Mouse (Mus musculus): ENCODE results near the gene Sorl1. TPM values are rescaled to one million over a fixed set of nuclear protein-coding genes. Genes with fewer than 3 reads are reported as not detected.

The Sorl1 gene
- total RNA-seq, 2 experiments from 2014 or later, result 44.8 to 45.3 TPM

- intact Hi-C loops (cut with DNase I), result loop anchor here (5.0 to 10.0 kb wide), 3 partner anchors 68 to 119 kb away; no protein-coding TSS in a partner anchor
- no peak for DNase-seq
Observed at GRCm38 (mm10) chr9:42123204-42123603, 893 bp downstream of the Sorl1 start.

DNA sequence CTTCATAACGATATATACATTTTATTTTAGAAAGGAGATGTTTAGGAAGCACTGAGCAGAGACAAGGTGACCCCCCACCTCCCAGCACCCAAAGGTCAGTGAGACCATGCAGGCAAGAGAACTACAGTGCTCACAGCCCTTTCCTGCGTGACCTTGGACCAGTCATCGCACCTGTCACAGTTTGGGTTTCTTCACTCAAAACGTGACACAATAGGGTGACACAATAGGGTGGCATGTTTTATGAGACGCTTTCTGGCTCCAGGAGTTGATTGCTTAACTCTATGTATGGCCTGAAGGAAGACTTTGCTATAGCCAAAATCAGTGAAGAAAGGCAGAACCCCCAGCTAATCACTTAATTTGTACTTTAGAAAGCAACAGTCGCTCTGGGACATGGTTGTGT, 1.7 kb downstream of the Sorl1 start:
- no peak for DNase-seq
- intact Hi-C loops (cut with DNase I), result loop anchor here (5.0 to 10.0 kb wide), 3 partner anchors 68 to 120 kb away; no protein-coding TSS in a partner anchor

DNA sequence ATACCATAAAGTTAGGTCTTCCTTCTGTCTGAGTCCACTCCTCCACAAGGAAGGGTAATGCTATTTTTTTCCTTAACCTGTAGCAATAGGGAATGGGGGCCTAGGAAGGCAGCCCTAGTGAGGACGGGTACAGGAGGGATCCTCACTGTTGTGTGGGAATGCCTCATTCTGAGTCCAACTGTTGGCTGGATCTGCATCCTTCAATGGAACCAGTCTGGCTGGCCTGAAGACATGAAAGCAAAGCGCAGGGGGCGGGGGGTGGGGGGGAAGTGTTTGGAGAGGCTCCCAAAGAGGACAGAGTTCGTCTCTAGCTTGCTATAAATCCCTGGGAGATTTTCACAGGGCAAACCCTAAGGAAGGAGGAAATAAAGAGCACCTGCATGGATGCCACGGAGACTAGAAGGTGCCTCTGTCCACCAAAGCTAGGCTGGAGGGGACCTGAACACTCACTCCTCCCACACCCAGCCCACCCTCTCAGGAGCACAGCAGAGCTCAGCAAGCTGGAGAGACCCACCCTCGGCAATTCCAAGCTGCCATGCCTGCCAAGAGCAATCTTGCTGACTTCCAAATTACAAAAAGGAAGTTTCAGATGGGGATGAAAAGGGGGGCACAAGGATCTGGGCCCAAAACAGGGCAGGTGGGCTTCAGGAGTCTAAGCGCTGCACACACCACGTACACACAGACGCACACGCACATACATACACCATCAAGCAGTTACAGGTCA, 2.3 kb downstream of the Sorl1 start:
- DNase-seq, result no peak

GRCm38 (mm10) chr9:42116418-42117056, 7.6 kb downstream of the Sorl1 start:
- DNase-seq, result no peak
- intact Hi-C loops (cut with DNase I), result no loop called here

More for the DNA sequence above, 2.3 kb downstream of the Sorl1 start:
- intact Hi-C loops (cut with DNase I), result loop anchor here (5.0 to 10.0 kb wide), 3 partner anchors 67 to 121 kb away; no protein-coding TSS in a partner anchor

DNA sequence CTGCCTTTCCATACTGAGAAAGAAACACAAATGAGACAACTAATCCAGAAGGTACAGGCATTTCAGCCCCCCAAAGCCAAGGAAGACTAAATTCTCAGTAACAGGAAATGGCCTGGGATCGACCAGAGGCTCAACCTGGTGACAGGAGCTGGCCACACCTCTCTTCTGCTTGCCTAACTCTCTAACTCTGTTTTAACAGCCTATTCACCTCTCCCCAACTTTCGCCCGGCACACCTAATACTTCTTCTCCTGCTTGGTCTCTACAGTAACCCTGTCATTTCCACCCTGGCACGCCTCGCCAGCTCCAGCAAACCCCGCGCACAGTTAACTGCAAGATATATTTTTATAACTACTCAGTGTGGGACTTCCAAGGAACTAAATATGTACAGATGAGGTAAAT, 9.0 kb downstream of the Sorl1 start:
- no peak for DNase-seq
- intact Hi-C loops (cut with DNase I), result no loop called here

- intact Hi-C loops (cut with DNase I), result no loop called here
- no peak for DNase-seq
Observed at GRCm38 (mm10) chr9:42113316-42113715, 10.8 kb downstream of the Sorl1 start.

DNA sequence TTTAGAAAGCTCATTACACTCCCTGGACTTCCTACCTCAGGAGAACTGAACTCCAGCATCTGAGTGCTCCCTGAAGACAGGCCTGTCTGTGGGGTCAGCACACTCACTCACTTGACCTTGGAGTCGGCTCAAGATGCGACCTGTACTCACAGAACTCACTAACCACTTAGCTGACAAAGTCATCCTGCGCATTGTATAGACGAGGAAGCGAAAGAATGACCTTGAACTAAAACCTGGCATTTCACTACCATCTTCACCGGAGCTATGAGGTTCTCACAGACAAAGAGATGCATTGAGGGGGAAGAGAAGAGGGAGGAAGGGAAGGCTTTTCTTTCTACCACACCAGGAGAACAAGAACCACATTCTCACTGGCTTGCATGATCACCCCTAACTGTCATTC, 11.4 kb downstream of the Sorl1 start:
- no peak for DNase-seq
- intact Hi-C loops (cut with DNase I), result no loop called here

GRCm38 (mm10) chr9:42111256-42111655, 12.8 kb downstream of the Sorl1 start:
- intact Hi-C loops (cut with DNase I), result no loop called here
- DNase-seq, result no peak

GRCm38 (mm10) chr9:42109837-42110451, 14.2 kb downstream of the Sorl1 start:
- DNase-seq, result no peak
- intact Hi-C loops (cut with DNase I), result no loop called here

DNA sequence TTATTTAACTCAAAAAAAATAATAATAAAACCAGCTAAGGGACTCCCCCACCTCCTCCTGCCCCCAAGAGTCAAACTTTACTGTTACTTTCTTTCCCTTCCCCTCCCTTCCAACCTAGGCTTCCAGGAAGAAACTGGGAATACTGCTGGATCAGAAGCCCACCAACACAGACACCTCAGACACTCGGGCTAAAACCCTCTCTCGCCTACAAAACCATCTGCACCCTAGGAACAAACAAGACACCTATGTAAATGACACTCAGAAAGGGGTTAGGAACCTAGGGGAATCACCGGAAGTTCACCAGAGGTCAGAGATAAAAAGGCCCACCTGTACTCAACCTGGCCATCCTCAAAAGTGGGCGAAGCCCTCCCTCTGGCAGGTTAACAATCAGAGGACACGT, 15.0 kb downstream of the Sorl1 start:
- intact Hi-C loops (cut with DNase I), result no loop called here
- DNase-seq, result no peak

DNA sequence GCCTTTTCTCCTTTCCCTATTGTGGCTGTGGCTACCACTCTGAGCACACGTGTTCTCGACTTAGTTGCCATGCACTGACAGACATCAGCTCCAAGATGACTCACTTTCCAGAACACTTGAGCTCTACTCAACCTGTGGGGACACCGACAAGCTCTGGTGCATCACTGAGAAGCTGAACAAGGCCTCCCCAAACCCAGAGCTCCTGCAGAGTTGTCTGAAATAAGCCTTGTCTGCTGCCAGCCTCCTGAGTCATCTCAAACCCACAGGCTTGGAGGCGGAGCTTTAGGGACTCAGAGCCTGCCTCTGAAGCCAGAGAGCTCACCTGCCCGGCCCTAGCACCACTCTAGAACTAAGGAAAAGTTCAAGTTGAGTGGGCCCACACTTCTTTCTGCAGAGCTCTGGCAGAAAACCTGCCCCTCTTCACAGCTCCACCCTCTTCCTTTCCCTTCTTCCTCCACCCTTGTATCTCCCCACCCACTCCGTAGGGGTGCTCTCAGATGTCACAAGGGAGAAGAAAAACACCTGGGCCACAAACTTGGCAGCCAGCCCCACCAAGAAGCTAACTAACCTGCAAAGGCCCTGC, 15.6 kb downstream of the Sorl1 start:
- no peak for DNase-seq
- intact Hi-C loops (cut with DNase I), result no loop called here

- peak; percentile 68 for DNase-seq
- intact Hi-C loops (cut with DNase I), result no loop called here
Observed at GRCm38 (mm10) chr9:42107062-42107461, 17.0 kb downstream of the Sorl1 start.

- no peak for DNase-seq
- intact Hi-C loops (cut with DNase I), result no loop called here
Observed at GRCm38 (mm10) chr9:42106305-42106704, 17.8 kb downstream of the Sorl1 start.

DNA sequence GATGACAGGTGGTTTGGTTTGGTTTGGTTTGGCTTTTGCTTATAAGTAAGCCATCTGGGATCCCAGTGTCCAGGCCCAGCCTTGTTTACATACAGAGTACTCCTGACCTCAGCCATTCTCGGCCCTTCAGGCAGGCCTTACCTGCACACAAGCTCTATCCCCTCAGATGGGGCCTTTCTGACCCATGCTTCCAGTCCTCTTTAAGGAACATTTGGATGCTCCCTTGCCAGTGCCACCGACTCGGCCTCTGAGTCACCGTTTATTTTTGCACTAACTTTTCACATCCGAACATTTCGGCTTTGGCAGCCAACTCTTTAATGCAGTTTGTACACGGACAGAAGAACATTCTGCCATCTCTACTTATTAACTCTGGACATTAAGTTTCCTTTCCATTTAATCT, 20.6 kb downstream of the Sorl1 start:
- DNase-seq, result no peak

GRCm38 (mm10) chr9:42102013-42102412, 22.1 kb downstream of the Sorl1 start:
- no peak for DNase-seq
- intact Hi-C loops (cut with DNase I), result no loop called here

More for the DNA sequence above, 20.6 kb downstream of the Sorl1 start:
- intact Hi-C loops (cut with DNase I), result no loop called here

GRCm38 (mm10) chr9:42101266-42101665, 22.8 kb downstream of the Sorl1 start:
- intact Hi-C loops (cut with DNase I), result no loop called here
- no peak for DNase-seq

DNA sequence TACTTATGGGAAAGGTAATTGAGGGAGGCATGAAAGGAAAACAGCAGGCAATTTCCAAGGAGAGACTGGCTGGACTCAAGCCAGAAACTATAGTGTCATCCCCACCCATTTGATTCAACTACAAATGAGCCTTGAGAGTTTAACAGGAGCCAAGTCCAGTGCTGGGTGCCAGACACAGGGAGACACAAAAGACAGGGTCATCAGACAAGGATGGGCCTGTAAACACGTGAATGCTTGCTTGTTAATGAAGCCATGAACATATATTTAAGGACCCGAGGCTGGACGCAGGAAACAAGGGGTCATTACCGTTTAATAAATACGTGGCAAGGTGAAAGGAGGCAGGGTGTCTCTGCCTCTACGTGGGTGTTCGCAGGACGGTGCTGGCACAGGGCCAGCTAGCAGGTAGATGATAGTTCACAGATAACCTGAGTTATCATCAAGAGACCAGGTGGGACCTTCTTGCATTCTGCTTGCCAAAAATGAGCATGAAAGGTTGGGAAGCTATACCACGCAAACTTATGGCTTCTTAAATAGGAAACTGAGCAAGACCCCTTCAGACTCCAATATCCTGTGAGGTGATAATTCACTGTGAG, 23.4 kb downstream of the Sorl1 start:
- DNase-seq, result no peak
- intact Hi-C loops (cut with DNase I), result no loop called here

DNA sequence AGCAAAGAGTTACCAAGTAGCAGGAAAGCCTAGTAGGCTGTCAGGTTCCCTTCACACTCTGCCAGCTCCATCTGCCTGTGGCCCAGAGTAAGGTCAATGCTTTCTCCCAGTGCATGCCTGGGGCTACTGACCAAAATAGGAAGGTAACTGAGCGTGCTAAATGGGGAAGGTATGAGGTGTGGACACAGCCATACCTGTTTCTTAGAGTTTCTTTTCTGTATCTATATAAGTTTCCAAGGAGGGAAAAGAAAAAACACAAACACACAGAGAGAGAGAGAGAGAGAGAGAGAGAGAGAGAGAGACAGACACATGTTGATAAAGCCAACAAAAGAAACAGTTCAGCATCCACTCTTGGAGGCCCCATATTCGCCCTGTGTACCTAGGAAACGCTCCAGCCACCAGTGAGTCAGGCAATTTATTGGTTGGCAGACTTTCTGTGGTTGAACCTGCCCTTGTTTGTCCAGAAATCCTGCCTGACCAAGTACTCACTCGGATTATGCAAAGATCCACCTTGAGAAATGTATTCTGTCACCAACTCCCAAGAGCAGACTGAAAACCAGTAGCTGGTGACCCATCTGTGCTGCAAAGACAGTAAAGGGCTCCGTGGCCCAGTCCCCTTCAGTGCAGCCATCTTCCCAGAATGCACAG, 25.5 kb downstream of the Sorl1 start:
- DNase-seq, result no peak
- intact Hi-C loops (cut with DNase I), result no loop called here

DNA sequence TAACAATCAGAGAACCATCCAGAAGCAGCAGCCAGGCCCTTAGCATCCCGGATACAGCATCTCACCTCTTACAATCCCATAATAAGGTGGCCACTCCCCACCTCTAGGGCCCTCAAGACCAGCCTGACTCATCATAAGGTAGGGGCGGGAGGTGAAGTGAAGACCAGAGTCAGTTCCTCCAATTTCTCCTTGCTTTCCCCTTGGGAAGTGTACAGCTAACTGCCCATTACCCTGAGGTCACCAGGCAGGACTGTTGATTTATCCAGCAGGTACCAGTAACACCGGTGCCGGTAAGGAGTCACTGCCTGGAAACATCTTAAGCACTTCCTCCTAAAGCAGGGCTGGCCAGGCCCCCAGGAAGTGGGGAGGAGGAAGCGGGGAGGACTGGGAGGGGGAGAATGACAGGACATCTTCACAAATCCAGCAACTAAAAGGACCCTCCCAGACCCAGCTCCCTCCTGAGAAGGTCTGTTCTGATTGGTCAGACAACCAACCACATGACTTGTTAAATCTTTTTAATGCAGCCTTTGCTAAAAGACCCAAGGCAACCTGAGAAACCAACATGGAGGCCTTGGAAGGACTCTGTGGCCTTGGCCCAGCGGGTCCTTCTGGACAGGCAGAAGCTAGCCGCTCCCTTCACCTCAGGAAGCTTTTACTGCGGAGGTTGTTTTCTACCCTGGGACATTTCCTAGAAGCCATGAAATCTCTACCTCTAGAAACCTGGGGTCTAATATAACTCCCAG, 26.2 kb downstream of the Sorl1 start:
- DNase-seq, result no peak
- intact Hi-C loops (cut with DNase I), result no loop called here

Measured in left cerebral cortex, postnatal 4 days (tissue).